Mouse (Mus musculus) spleen, adult 2 months (tissue): Measurements from ENCODE around the gene Hist1h4f.

ENCODE experiments used
- CTCF ChIP-seq: fragments of 200-500 bp; IDR thresholded peaks from 2 replicates; pipeline ENCODE4 v1.5.1; 2011; ENCODE audit warnings: mild to moderate bottlenecking, inconsistent platforms; ENCODE audit not compliant: insufficient read depth, insufficient read length, insufficient replicate concordance; ENCODE audit errors: extremely low read depth
- POLR2A ChIP-seq: fragments of 200-500 bp; IDR thresholded peaks from 2 replicates; pipeline ENCODE4 v1.6.1; 2011; ENCODE audit warnings: low read depth, low read length, inconsistent platforms

DNA sequence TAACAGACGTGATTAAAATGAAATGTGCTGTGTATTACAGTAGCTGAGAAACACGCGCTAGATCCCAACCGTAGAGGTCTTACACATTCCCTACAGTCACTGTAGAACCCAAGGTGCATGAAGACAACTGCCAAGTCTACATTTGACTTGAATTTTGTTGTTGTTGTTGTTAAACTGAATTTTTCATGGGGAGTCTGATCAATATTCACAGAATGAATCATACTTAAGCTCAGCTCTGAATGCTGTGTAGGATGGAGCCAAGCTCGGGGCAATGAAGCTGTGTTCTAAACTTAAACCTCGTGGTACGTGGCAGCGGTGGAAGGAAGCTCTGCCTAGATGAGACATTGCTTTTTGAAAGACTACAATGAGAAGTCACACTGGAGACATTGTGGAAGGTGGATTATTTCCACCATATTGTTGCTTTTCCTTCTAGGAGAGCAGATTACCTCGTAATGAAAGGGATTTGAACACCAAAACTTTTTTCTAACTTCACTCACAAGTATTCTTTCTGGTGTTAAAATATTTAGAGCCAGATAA is 49.3 kb downstream of the Hist1h4f start:
- TF ChIP-seq CTCF (no peak), POLR2A (no peak)
